Mouse (Mus musculus) liver, postnatal 0 days (tissue): ENCODE results near the gene Sec22c.

Experiments used
- CTCF ChIP-seq: sonication (generic); IDR thresholded peaks from 2 replicates; pipeline ENCODE4 v1.5.1; 2016; ENCODE audit warnings: antibody characterized with exemption, low read depth
- EP300 ChIP-seq: IDR thresholded peaks from 2 replicates; pipeline ENCODE4 v1.6.1; 2016; ENCODE audit warnings: antibody characterized with exemption, low read depth, mild to moderate bottlenecking

- TF ChIP-seq CTCF (no peak), EP300 (no peak)
Observed at GRCm38 (mm10) chr9:121635835-121636576, 69.3 kb downstream of the Sec22c start.
